Mouse (Mus musculus) liver, embryonic 16.5 days (tissue): ENCODE measurements around the gene Pde10a. TPM values are rescaled to one million over a fixed set of nuclear protein-coding genes. Genes with fewer than 3 reads are reported as not detected.

Experiments used
- ATAC-seq: fragments of 200-750 bp; cut with Nextera tagmentation; 2 replicates; pipeline ENCODE4 v1.8.0; 2017; ENCODE audit warnings: low read depth, mild to moderate bottlenecking, moderate number of reproducible peaks, moderate library complexity
- H3K27ac ChIP-seq: fragments of 300-500 bp; sonication (generic); 2 replicates; pipeline ENCODE4 v1.5.1; 2014; ENCODE audit warnings: mild to moderate bottlenecking, low read length
- H3K27me3 ChIP-seq: fragments of 300-500 bp; sonication (generic); 2 replicates; pipeline ENCODE4 v1.6.1; 2014; ENCODE audit warnings: low read depth, low read length, mixed read lengths; ENCODE audit not compliant: control insufficient read depth, insufficient read depth
- H3K36me3 ChIP-seq: fragments of 300-500 bp; sonication (generic); 2 replicates; pipeline ENCODE4 v1.6.1; 2014; ENCODE audit warnings: mild to moderate bottlenecking; ENCODE audit not compliant: control insufficient read depth, insufficient read depth
- H3K4me1 ChIP-seq: fragments of 300-500 bp; sonication (generic); 2 replicates; pipeline ENCODE4 v1.6.1; 2014; ENCODE audit warnings: low read depth, low read length, mixed read lengths; ENCODE audit not compliant: control insufficient read depth
- H3K4me2 ChIP-seq: fragments of 300-500 bp; sonication (generic); 2 replicates; pipeline ENCODE4 v1.6.1; 2014; ENCODE audit warnings: low read depth, low read length, mixed read lengths
- H3K4me3 ChIP-seq: fragments of 300-500 bp; sonication (generic); 2 replicates; pipeline ENCODE4 v1.5.1; 2014; ENCODE audit warnings: low read depth, mild to moderate bottlenecking, low read length
- H3K9ac ChIP-seq: fragments of 300-500 bp; sonication (generic); 2 replicates; pipeline ENCODE4 v1.6.1; 2014; ENCODE audit warnings: low read depth, low read length
- H3K9me3 ChIP-seq: fragments of 300-500 bp; sonication (generic); replicated peaks from 2 replicates; pipeline ENCODE4 v1.6.1; 2016; ENCODE audit warnings: low read length; ENCODE audit not compliant: control insufficient read depth
- WGBS: fragments of 180-500 bp; shearing (Covaris S2); extraction: QIAGEN DNeasy Blood & Tissue Kit; methylation state at CpG from one replicate; pipeline ENCODE4 v1.1.7; 2014; ENCODE audit not compliant: insufficient replicate concordance; 5-methylcytosine and 5-hydroxymethylcytosine counted together
- polyA plus RNA-seq: library from polyadenylated mRNA; unstranded; fragments of >200 nt; fragmentation: Nextera tagmentation; extraction: Ambion mirVana; gene quantifications from 2 replicates; pipeline ENCODE4 v1.2.1, GENCODE M21; 2015

Pde10a gene
- polyA plus RNA-seq = 0.54 and 0.89 TPM in 2 replicates

DNA sequence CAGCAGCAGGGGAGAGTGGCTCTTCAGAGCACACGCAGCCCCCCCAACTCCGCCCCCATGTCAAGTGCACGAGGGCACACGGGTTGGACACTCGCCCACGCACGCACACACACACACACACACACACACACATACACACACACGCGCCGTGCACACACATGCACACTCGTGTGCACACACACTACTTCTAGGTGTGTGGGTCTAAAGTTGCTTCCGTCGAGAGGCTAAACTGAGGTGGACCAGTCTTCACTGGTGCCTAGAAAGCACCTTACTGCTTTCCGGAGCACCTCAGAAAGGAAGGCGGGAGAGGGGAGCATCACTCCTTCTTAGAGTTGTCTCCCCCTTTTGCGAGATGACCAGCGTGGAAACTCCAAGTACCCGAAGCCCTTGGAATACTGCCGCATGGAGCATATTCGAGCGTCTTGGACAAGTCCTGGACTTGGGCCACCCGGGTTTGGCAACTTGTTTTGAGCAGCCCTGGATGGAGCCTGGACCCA, at the start of gene Pde10a:
Pde10a (plus strand) TSS at position 148 of the 497 bp plus-strand sequence.
- Histone ChIP-seq H3K9ac (no peak within 1 kb of the TSS), H3K36me3 (no peaks in the 10 kb centered on the region), H3K27me3 (peaks cover 42% of the 10 kb centered on the region), H3K9me3 (no peaks in the 10 kb centered on the region), H3K4me2 (peak within 1 kb of the TSS; percentile 54), H3K27ac (no peak within 1 kb of the TSS), H3K4me1 (no peaks in the 10 kb centered on the region), H3K4me3 (peak within 1 kb of the TSS; percentile 36)
- WGBS = 4% methylated on average over 22 of the region's 22 CpGs
- no peak for ATAC-seq

DNA sequence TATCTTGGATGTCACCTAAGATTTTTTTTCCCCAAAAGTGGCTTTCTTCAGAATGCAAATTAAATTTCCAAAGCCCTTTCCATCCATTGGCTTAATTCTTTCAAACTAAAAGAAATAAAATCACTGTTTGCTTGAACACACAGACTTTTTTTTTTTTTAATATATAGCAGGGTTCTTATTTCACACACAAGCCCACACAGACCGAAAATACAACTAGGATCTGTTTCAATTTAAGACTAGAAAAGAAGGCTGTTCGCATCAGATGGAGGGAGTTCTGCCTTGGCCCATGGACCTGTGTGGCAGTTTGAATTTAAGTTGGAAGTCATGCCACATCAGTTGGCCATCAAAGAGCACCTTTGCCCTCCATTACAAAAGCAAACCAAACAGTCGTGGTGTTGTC, 46.6 kb upstream of the Pde10a start:
- ATAC-seq = no peak
- Histone ChIP-seq H3K4me1 (no peaks in the 10 kb centered on the region), H3K9me3 (no peaks in the 10 kb centered on the region), H3K4me2 (no peak overlapping the region), H3K36me3 (no peaks in the 10 kb centered on the region), H3K27ac (no peak overlapping the region), H3K4me3 (no peak overlapping the region), H3K9ac (no peak overlapping the region), H3K27me3 (no peaks in the 10 kb centered on the region)
- 47% methylated on average over 3 of the region's 3 CpGs for WGBS

GRCm38 (mm10) chr17:8479493-8480128, 45.6 kb upstream of the Pde10a start:
- no peak overlapping the region for H3K27ac ChIP-seq
- no peaks in the 10 kb centered on the region for H3K9me3 ChIP-seq
- H3K27me3 ChIP-seq = no peaks in the 10 kb centered on the region
- no peaks in the 10 kb centered on the region for H3K4me1 ChIP-seq
- H3K36me3 ChIP-seq = no peaks in the 10 kb centered on the region
- H3K9ac ChIP-seq = no peak overlapping the region
- no peak overlapping the region for H3K4me3 ChIP-seq
- H3K4me2 ChIP-seq = no peak overlapping the region
- ATAC-seq = no peak
- WGBS = 65% methylated on average over 9 of the region's 9 CpGs

GRCm38 (mm10) chr17:8481797-8482196, 43.4 kb upstream of the Pde10a start:
- Histone ChIP-seq H3K36me3 (no peaks in the 10 kb centered on the region), H3K9me3 (no peaks in the 10 kb centered on the region), H3K4me1 (no peaks in the 10 kb centered on the region), H3K4me3 (no peak overlapping the region), H3K27me3 (no peaks in the 10 kb centered on the region), H3K27ac (no peak overlapping the region), H3K4me2 (no peak overlapping the region), H3K9ac (no peak overlapping the region)
- WGBS = 61% methylated on average over 10 of the region's 10 CpGs
- ATAC-seq = no peak

DNA sequence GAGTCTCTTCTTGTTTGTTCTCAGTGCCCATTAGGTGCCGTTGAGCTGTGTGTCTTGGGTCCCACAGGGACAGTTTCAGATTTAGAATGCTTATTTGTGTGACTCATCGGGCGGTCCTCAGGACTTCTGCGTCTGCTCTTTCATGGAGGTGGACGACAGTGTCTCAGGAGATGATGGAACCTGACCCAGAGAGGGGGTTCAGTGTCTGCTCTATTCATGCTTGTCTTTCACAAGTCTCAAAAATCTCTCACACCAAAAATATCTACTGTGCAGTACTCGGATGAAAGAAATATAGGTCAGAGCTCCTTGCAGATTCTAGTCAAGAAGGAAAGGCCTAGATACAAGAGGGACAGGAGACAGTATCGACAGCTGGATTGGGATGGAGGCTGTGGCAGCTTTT, 42.3 kb upstream of the Pde10a start:
- Histone ChIP-seq H3K9me3 (no peaks in the 10 kb centered on the region), H3K4me2 (no peak overlapping the region), H3K9ac (no peak overlapping the region), H3K36me3 (no peaks in the 10 kb centered on the region), H3K27ac (no peak overlapping the region), H3K4me3 (no peak overlapping the region), H3K27me3 (no peaks in the 10 kb centered on the region), H3K4me1 (no peaks in the 10 kb centered on the region)
- WGBS = 65% methylated on average over 7 of the region's 7 CpGs
- ATAC-seq = no peak

DNA sequence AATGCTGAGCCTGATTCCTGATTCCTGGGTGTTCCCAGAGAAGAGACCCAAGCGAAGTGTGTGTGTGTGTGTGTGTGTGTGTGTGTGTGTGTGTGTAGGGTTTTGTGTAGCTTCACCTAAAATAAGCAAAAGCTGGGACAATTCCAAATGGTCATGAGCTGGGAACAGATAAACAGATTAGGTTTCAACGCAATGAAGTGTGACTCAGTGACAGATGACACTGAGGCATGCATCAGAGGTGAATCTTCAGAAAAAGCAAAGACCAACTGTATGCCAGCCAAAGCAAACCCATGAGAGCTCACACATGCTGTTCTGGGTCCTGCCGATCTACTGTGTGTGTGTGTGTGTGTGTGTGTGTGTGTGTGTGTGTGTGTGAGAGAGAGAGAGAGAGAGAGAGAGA, 40.9 kb upstream of the Pde10a start:
- WGBS = 40% methylated on average over 3 of the region's 3 CpGs
- no peak overlapping the region for H3K4me2 ChIP-seq
- ATAC-seq = no peak
- no peaks in the 10 kb centered on the region for H3K27me3 ChIP-seq
- no peaks in the 10 kb centered on the region for H3K4me1 ChIP-seq
- no peaks in the 10 kb centered on the region for H3K9me3 ChIP-seq
- no peak overlapping the region for H3K9ac ChIP-seq
- no peaks in the 10 kb centered on the region for H3K36me3 ChIP-seq
- no peak overlapping the region for H3K27ac ChIP-seq
- H3K4me3 ChIP-seq = no peak overlapping the region

DNA sequence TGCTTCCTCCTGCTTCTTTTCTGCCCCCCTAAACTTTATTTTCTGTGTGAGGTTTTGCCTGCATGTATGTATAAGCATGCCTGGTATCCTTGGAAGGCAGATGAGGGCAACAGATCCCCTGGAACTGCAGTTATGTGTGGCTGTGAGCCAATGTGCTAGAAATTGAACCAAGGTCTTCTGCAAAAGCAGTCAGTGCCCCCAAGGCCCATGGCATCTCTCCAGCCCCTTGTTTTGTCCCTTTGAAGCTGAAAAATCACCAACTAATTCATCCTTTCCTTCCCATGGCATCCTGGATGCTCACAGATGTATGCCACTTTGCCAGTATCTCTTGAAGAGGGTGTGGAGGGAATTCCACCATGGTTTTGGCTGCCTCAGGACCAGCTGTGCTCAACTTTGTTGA, 40.0 kb upstream of the Pde10a start:
- no peak overlapping the region for H3K4me2 ChIP-seq
- H3K27me3 ChIP-seq = no peaks in the 10 kb centered on the region
- no peaks in the 10 kb centered on the region for H3K9me3 ChIP-seq
- H3K36me3 ChIP-seq = no peaks in the 10 kb centered on the region
- H3K9ac ChIP-seq = no peak overlapping the region
- no peak overlapping the region for H3K4me3 ChIP-seq
- ATAC-seq = no peak
- H3K4me1 ChIP-seq = no peaks in the 10 kb centered on the region
- H3K27ac ChIP-seq = no peak overlapping the region

DNA sequence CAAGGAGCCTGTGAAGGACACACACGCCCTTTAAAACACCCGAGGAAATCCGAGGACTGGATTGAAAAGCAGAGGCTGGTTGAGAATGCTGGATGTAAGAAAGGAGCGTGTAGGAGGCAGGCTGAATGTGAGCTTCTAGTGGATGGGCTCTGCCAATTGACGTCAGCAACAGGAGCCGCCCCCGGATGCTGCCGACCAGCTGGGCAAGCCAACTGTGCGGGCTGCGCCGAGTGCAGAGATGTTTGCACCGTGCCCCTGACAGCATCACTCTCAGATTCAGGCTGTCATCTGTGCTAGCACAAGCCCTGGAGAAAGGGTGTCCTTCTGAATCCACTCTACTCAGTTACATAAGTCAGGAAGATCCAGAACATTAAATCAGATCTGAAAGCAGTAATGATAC, 37.3 kb upstream of the Pde10a start:
- no peaks in the 10 kb centered on the region for H3K27me3 ChIP-seq
- H3K4me2 ChIP-seq = no peak overlapping the region
- no peak overlapping the region for H3K27ac ChIP-seq
- no peak for ATAC-seq
- no peaks in the 10 kb centered on the region for H3K9me3 ChIP-seq
- H3K4me3 ChIP-seq = no peak overlapping the region
- H3K9ac ChIP-seq = no peak overlapping the region
- no peaks in the 10 kb centered on the region for H3K4me1 ChIP-seq
- WGBS = 53% methylated on average over 12 of the region's 12 CpGs
- H3K36me3 ChIP-seq = no peaks in the 10 kb centered on the region

GRCm38 (mm10) chr17:8490971-8491370, 34.2 kb upstream of the Pde10a start:
- no peaks in the 10 kb centered on the region for H3K4me1 ChIP-seq
- no peak overlapping the region for H3K4me3 ChIP-seq
- no peaks in the 10 kb centered on the region for H3K9me3 ChIP-seq
- H3K9ac ChIP-seq = no peak overlapping the region
- no peak overlapping the region for H3K4me2 ChIP-seq
- 75% methylated on average over 5 of the region's 5 CpGs for WGBS
- no peaks in the 10 kb centered on the region for H3K27me3 ChIP-seq
- ATAC-seq = no peak
- H3K27ac ChIP-seq = no peak overlapping the region
- no peaks in the 10 kb centered on the region for H3K36me3 ChIP-seq
